Mouse (Mus musculus): ENCODE measurements around the gene Tarbp1. TPM values are rescaled to one million over a fixed set of nuclear protein-coding genes. Genes with fewer than 3 reads are reported as not detected.
A peak's percentile ranks its signal among the peaks of the same experiment; 100 is the strongest.

The Tarbp1 gene
- polyA plus RNA-seq, 1 experiment = 10.4 TPM

- no peak for DNase-seq
- no peaks in the 10 kb centered on the region for H3K27me3 ChIP-seq (ENCODE audit: control insufficient read depth, insufficient read depth, low read length)
- H3K4me3 ChIP-seq (ENCODE audit: control insufficient read depth, insufficient read depth, low read length) = no peak overlapping the region
- no peaks in the 10 kb centered on the region for H3K4me1 ChIP-seq (replicated peaks; ENCODE audit: control insufficient read depth, insufficient read depth, low read length)
- no peak overlapping the region for H3K27ac ChIP-seq (ENCODE audit: control insufficient read depth, insufficient read depth, low read length)
- no peak for TF ChIP-seq POLR2A (IDR thresholded peaks at IDR 0.05; ENCODE audit: control insufficient read depth, extremely low read depth, insufficient read depth, low read length, poor library complexity)
- TF ChIP-seq CTCF (IDR thresholded peaks at IDR 0.05; ENCODE audit: borderline replicate concordance, control insufficient read depth, extremely low read depth, insufficient read depth, low read length, poor library complexity) = no peak
- H3K36me3 ChIP-seq (ENCODE audit: control insufficient read depth, insufficient read depth, low read length) = no peaks in the 10 kb centered on the region
- WGBS = 86% methylated on average over 10 of the region's 10 CpGs
These were observed 39.4 kb upstream of the Tarbp1 start for GRCm38 (mm10) chr8:126514011-126514964.

GRCm38 (mm10) chr8:126510866-126511265 lies 36.0 kb upstream of the Tarbp1 start:
- H3K4me3 ChIP-seq (ENCODE audit: control insufficient read depth, insufficient read depth, low read length) = no peak overlapping the region
- H3K36me3 ChIP-seq (ENCODE audit: control insufficient read depth, insufficient read depth, low read length) = no peaks in the 10 kb centered on the region
- no peaks in the 10 kb centered on the region for H3K27me3 ChIP-seq (ENCODE audit: control insufficient read depth, insufficient read depth, low read length)
- H3K27ac ChIP-seq (ENCODE audit: control insufficient read depth, insufficient read depth, low read length) = no peak overlapping the region
- no peak for TF ChIP-seq POLR2A (IDR thresholded peaks at IDR 0.05; ENCODE audit: control insufficient read depth, extremely low read depth, insufficient read depth, low read length, poor library complexity)
- TF ChIP-seq CTCF (IDR thresholded peaks at IDR 0.05; ENCODE audit: borderline replicate concordance, control insufficient read depth, extremely low read depth, insufficient read depth, low read length, poor library complexity) = no peak
- WGBS = 93% methylated on average over 3 of the region's 3 CpGs
- DNase-seq = no peak
- H3K4me1 ChIP-seq (replicated peaks; ENCODE audit: control insufficient read depth, insufficient read depth, low read length) = no peaks in the 10 kb centered on the region

- H3K4me1 ChIP-seq (replicated peaks; ENCODE audit: control insufficient read depth, insufficient read depth, low read length) = peaks cover 6% of the 10 kb centered on the region
- H3K27ac ChIP-seq (ENCODE audit: control insufficient read depth, insufficient read depth, low read length) = no peak overlapping the region
- DNase-seq = no peak
- TF ChIP-seq POLR2A (IDR thresholded peaks at IDR 0.05; ENCODE audit: control insufficient read depth, extremely low read depth, insufficient read depth, low read length, poor library complexity) (no peak), CTCF (IDR thresholded peaks at IDR 0.05; ENCODE audit: borderline replicate concordance, control insufficient read depth, extremely low read depth, insufficient read depth, low read length, poor library complexity) (no peak)
- H3K4me3 ChIP-seq (ENCODE audit: control insufficient read depth, insufficient read depth, low read length) = no peak overlapping the region
- H3K36me3 ChIP-seq (ENCODE audit: control insufficient read depth, insufficient read depth, low read length) = no peaks in the 10 kb centered on the region
- 90% methylated on average over 6 of the region's 6 CpGs for WGBS
- no peaks in the 10 kb centered on the region for H3K27me3 ChIP-seq (ENCODE audit: control insufficient read depth, insufficient read depth, low read length)
These were observed 34.8 kb upstream of the Tarbp1 start for GRCm38 (mm10) chr8:126509635-126510034.

- WGBS = 97% methylated on average over 8 of the region's 8 CpGs
- Histone ChIP-seq H3K27me3 (ENCODE audit: control insufficient read depth, insufficient read depth, low read length) (no peaks in the 10 kb centered on the region), H3K36me3 (ENCODE audit: control insufficient read depth, insufficient read depth, low read length) (no peaks in the 10 kb centered on the region), H3K4me1 (replicated peaks; ENCODE audit: control insufficient read depth, insufficient read depth, low read length) (peaks cover 9% of the 10 kb centered on the region), H3K27ac (ENCODE audit: control insufficient read depth, insufficient read depth, low read length) (no peak overlapping the region), H3K4me3 (ENCODE audit: control insufficient read depth, insufficient read depth, low read length) (no peak overlapping the region)
- TF ChIP-seq POLR2A (IDR thresholded peaks at IDR 0.05; ENCODE audit: control insufficient read depth, extremely low read depth, insufficient read depth, low read length, poor library complexity) = no peak
- TF ChIP-seq CTCF (IDR thresholded peaks at IDR 0.05; ENCODE audit: borderline replicate concordance, control insufficient read depth, extremely low read depth, insufficient read depth, low read length, poor library complexity) = no peak
- DNase-seq = no peak
These were observed 34.2 kb upstream of the Tarbp1 start for GRCm38 (mm10) chr8:126508871-126509586.

- Histone ChIP-seq H3K27me3 (ENCODE audit: control insufficient read depth, insufficient read depth, low read length) (no peaks in the 10 kb centered on the region), H3K4me1 (replicated peaks; ENCODE audit: control insufficient read depth, insufficient read depth, low read length) (peaks cover 12% of the 10 kb centered on the region), H3K27ac (ENCODE audit: control insufficient read depth, insufficient read depth, low read length) (no peak overlapping the region), H3K36me3 (ENCODE audit: control insufficient read depth, insufficient read depth, low read length) (no peaks in the 10 kb centered on the region), H3K4me3 (ENCODE audit: control insufficient read depth, insufficient read depth, low read length) (no peak overlapping the region)
- WGBS = 98% methylated on average over 2 of the region's 2 CpGs
- DNase-seq = no peak
- TF ChIP-seq CTCF (IDR thresholded peaks at IDR 0.05; ENCODE audit: borderline replicate concordance, control insufficient read depth, extremely low read depth, insufficient read depth, low read length, poor library complexity) (no peak), POLR2A (IDR thresholded peaks at IDR 0.05; ENCODE audit: control insufficient read depth, extremely low read depth, insufficient read depth, low read length, poor library complexity) (no peak)
These were observed 33.4 kb upstream of the Tarbp1 start for GRCm38 (mm10) chr8:126508221-126508620.

- Histone ChIP-seq H3K4me3 (ENCODE audit: control insufficient read depth, insufficient read depth, low read length) (no peak overlapping the region), H3K36me3 (ENCODE audit: control insufficient read depth, insufficient read depth, low read length) (no peaks in the 10 kb centered on the region), H3K27ac (ENCODE audit: control insufficient read depth, insufficient read depth, low read length) (no peak overlapping the region), H3K4me1 (replicated peaks; ENCODE audit: control insufficient read depth, insufficient read depth, low read length) (peaks cover 12% of the 10 kb centered on the region), H3K27me3 (ENCODE audit: control insufficient read depth, insufficient read depth, low read length) (no peaks in the 10 kb centered on the region)
- 59% methylated on average over 16 of the region's 16 CpGs for WGBS
- peak; percentile 22 for DNase-seq
- no peak for TF ChIP-seq CTCF (IDR thresholded peaks at IDR 0.05; ENCODE audit: borderline replicate concordance, control insufficient read depth, extremely low read depth, insufficient read depth, low read length, poor library complexity)
- TF ChIP-seq POLR2A (IDR thresholded peaks at IDR 0.05; ENCODE audit: control insufficient read depth, extremely low read depth, insufficient read depth, low read length, poor library complexity) = no peak
These were observed 29.8 kb upstream of the Tarbp1 start for GRCm38 (mm10) chr8:126504492-126505182.
